Mouse (Mus musculus): ENCODE data around the gene Pcgf1. TPM values are rescaled to one million over a fixed set of nuclear protein-coding genes. Genes with fewer than 3 reads are reported as not detected.

Gene Pcgf1
- polyA plus RNA-seq, 1 experiment from 2014 or later: 14.4 TPM

- Histone ChIP-seq H3K4me2 (replicated peaks; ENCODE audit: low read depth) (peak within 1 kb of the TSS; percentile 98), H3K4me3 (ENCODE audit: low read depth, low read length) (peak within 1 kb of the TSS; percentile 89), H3K4me1 (replicated peaks; ENCODE audit: control insufficient read depth, insufficient read depth, low read length) (0 out of 2 replicates have a peak, but pooled peaks cover 9% of the 10 kb centered on the region), H3K36me3 (ENCODE audit: control insufficient read depth, insufficient read depth) (peaks cover 21% of the 10 kb centered on the region; the same call in 1 of the 2 replicates), H3K27ac (ENCODE audit: low read depth, low read length) (peak within 1 kb of the TSS; percentile 88), H3K9ac (ENCODE audit: low read depth, low read length) (peak within 1 kb of the TSS; percentile 96), H3K27me3 (replicated peaks; ENCODE audit: control insufficient read depth, insufficient read depth, low read length) (no peaks in the 10 kb centered on the region), H3K9me3 (ENCODE audit: control insufficient read depth) (no peaks in the 10 kb centered on the region)
- peak; percentile 65 for TF ChIP-seq CTCF (IDR thresholded peaks at IDR 0.05; ENCODE audit: low read depth)
- under 1% methylated on average over 50 of the region's 50 CpGs for WGBS
- peak; percentile 13 for ATAC-seq
These were observed 22.7 kb upstream of the Pcgf1 start, which contains the start of gene Htra2 for GRCm38 (mm10) chr6:83054871-83055431. Gene Htra2 (minus strand): TSS chr6:83055273.

GRCm38 (mm10) chr6:83057790-83058189 is 19.9 kb upstream of the Pcgf1 start, which contains the start of gene Dqx1:
Gene Dqx1 (plus strand): TSS chr6:83057844.
- Histone ChIP-seq H3K4me2 (replicated peaks; ENCODE audit: low read depth) (peak within 1 kb of the TSS; percentile 72), H3K27ac (ENCODE audit: low read depth, low read length) (peak within 1 kb of the TSS; percentile 89), H3K27me3 (replicated peaks; ENCODE audit: control insufficient read depth, insufficient read depth, low read length) (peaks cover 2% of the 10 kb centered on the region; the same call in 1 of the 2 replicates), H3K36me3 (ENCODE audit: control insufficient read depth, insufficient read depth) (peaks cover 22% of the 10 kb centered on the region; the same call in 1 of the 2 replicates), H3K9me3 (ENCODE audit: control insufficient read depth) (no peaks in the 10 kb centered on the region), H3K4me1 (replicated peaks; ENCODE audit: control insufficient read depth, insufficient read depth, low read length) (0 out of 2 replicates have a peak, but pooled peaks cover 9% of the 10 kb centered on the region), H3K4me3 (ENCODE audit: low read depth, low read length) (peak within 1 kb of the TSS; percentile 46), H3K9ac (ENCODE audit: low read depth, low read length) (peak within 1 kb of the TSS; percentile 48)
- ATAC-seq: peak; percentile 81
- 26% methylated on average over 3 of the region's 3 CpGs for WGBS
- TF ChIP-seq CTCF (IDR thresholded peaks at IDR 0.05; ENCODE audit: low read depth): no peak

- peak overlapping the region; percentile 48 for H3K9ac ChIP-seq (ENCODE audit: low read depth, low read length)
These were observed 18.9 kb upstream of the Pcgf1 start for GRCm38 (mm10) chr6:83058725-83059124.

GRCm38 (mm10) chr6:83065995-83066394 is 11.7 kb upstream of the Pcgf1 start:
- H3K9ac ChIP-seq (ENCODE audit: low read depth, low read length): no peak overlapping the region
- H3K9me3 ChIP-seq (ENCODE audit: control insufficient read depth): no peaks in the 10 kb centered on the region
- peaks cover 79% of the 10 kb centered on the region for H3K27me3 ChIP-seq (replicated peaks; ENCODE audit: control insufficient read depth, insufficient read depth, low read length)
- no peak overlapping the region for H3K4me2 ChIP-seq (replicated peaks; ENCODE audit: low read depth)
- no peak for TF ChIP-seq CTCF (IDR thresholded peaks at IDR 0.05; ENCODE audit: low read depth)
- ATAC-seq: no peak
- H3K4me1 ChIP-seq (replicated peaks; ENCODE audit: control insufficient read depth, insufficient read depth, low read length): no peaks in the 10 kb centered on the region; the same call in 1 of the 2 replicates
- WGBS: 42% methylated on average over 8 of the region's 8 CpGs
- peaks cover 11% of the 10 kb centered on the region; the same call in 1 of the 2 replicates for H3K36me3 ChIP-seq (ENCODE audit: control insufficient read depth, insufficient read depth)
- no peak overlapping the region for H3K27ac ChIP-seq (ENCODE audit: low read depth, low read length)
- no peak overlapping the region for H3K4me3 ChIP-seq (ENCODE audit: low read depth, low read length)

More at GRCm38 (mm10) chr6:83058725-83059124, 18.9 kb upstream of the Pcgf1 start:
- Histone ChIP-seq H3K4me3 (ENCODE audit: low read depth, low read length) (peak overlapping the region; percentile 46), H3K36me3 (ENCODE audit: control insufficient read depth, insufficient read depth) (peaks cover 27% of the 10 kb centered on the region; the same call in 1 of the 2 replicates), H3K4me2 (replicated peaks; ENCODE audit: low read depth) (peak overlapping the region; percentile 72), H3K4me1 (replicated peaks; ENCODE audit: control insufficient read depth, insufficient read depth, low read length) (0 out of 2 replicates have a peak, but pooled peaks cover 4% of the 10 kb centered on the region), H3K9me3 (ENCODE audit: control insufficient read depth) (no peaks in the 10 kb centered on the region), H3K27ac (ENCODE audit: low read depth, low read length) (peak overlapping the region; percentile 89), H3K27me3 (replicated peaks; ENCODE audit: control insufficient read depth, insufficient read depth, low read length) (peaks cover 11% of the 10 kb centered on the region)
- ATAC-seq: no peak
- 72% methylated on average over 2 of the region's 2 CpGs for WGBS
- TF ChIP-seq CTCF (IDR thresholded peaks at IDR 0.05; ENCODE audit: low read depth): no peak

- Histone ChIP-seq H3K4me2 (replicated peaks; ENCODE audit: low read depth) (no peak overlapping the region), H3K27me3 (replicated peaks; ENCODE audit: control insufficient read depth, insufficient read depth, low read length) (peaks cover 83% of the 10 kb centered on the region), H3K9me3 (ENCODE audit: control insufficient read depth) (no peaks in the 10 kb centered on the region), H3K9ac (ENCODE audit: low read depth, low read length) (no peak overlapping the region), H3K4me1 (replicated peaks; ENCODE audit: control insufficient read depth, insufficient read depth, low read length) (no peaks in the 10 kb centered on the region; the same call in 1 of the 2 replicates), H3K4me3 (ENCODE audit: low read depth, low read length) (no peak overlapping the region), H3K27ac (ENCODE audit: low read depth, low read length) (no peak overlapping the region), H3K36me3 (ENCODE audit: control insufficient read depth, insufficient read depth) (peaks cover 7% of the 10 kb centered on the region; the same call in 1 of the 2 replicates)
- no peak for TF ChIP-seq CTCF (IDR thresholded peaks at IDR 0.05; ENCODE audit: low read depth)
- WGBS: 49% methylated on average over 6 of the region's 6 CpGs
- ATAC-seq: no peak
These were observed 11.2 kb upstream of the Pcgf1 start for GRCm38 (mm10) chr6:83066441-83066840.

- H3K4me1 ChIP-seq (replicated peaks; ENCODE audit: control insufficient read depth, insufficient read depth, low read length): no peaks in the 10 kb centered on the region; the same call in 1 of the 2 replicates
- 13% methylated on average over 8 of the region's 8 CpGs for WGBS
- peak overlapping the region; percentile 63 for H3K4me2 ChIP-seq (replicated peaks; ENCODE audit: low read depth)
- TF ChIP-seq CTCF (IDR thresholded peaks at IDR 0.05; ENCODE audit: low read depth): no peak
- H3K27ac ChIP-seq (ENCODE audit: low read depth, low read length): no peak overlapping the region
- no peaks in the 10 kb centered on the region for H3K9me3 ChIP-seq (ENCODE audit: control insufficient read depth)
- peaks cover 92% of the 10 kb centered on the region for H3K27me3 ChIP-seq (replicated peaks; ENCODE audit: control insufficient read depth, insufficient read depth, low read length)
- H3K4me3 ChIP-seq (ENCODE audit: low read depth, low read length): peak overlapping the region; percentile 39
- H3K36me3 ChIP-seq (ENCODE audit: control insufficient read depth, insufficient read depth): no peaks in the 10 kb centered on the region; the same call in 1 of the 2 replicates
- ATAC-seq: no peak
- no peak overlapping the region for H3K9ac ChIP-seq (ENCODE audit: low read depth, low read length)
These were observed 9.4 kb upstream of the Pcgf1 start for GRCm38 (mm10) chr6:83068221-83068620.
